Mouse (Mus musculus) limb, embryonic 15.5 days (tissue): Measurements from ENCODE around the gene Ptpn12. TPM values are rescaled to one million over a fixed set of nuclear protein-coding genes. Genes with fewer than 3 reads are reported as not detected.
"Not testable (repeated sequence)": the region's sequence is repeated elsewhere in the genome, so short reads cannot be mapped to it uniquely, and the experiment has no call there.

Experiments used
- ATAC-seq: fragments of 200-750 bp; cut with Nextera tagmentation; 2 replicates; pipeline ENCODE4 v1.8.0; 2017; ENCODE audit warnings: low read depth, moderate TSS enrichment; ENCODE audit not compliant: insufficient number of reproducible peaks, low FRiP score, low TSS enrichment
- H3K27ac ChIP-seq: fragments of 300-500 bp; sonication (generic); 2 replicates; pipeline ENCODE4 v1.5.1; 2015; ENCODE audit warnings: moderate library complexity, mild to moderate bottlenecking, inconsistent platforms
- H3K27me3 ChIP-seq: fragments of 300-500 bp; sonication (generic); 2 replicates; pipeline ENCODE4 v1.6.1; 2015; ENCODE audit warnings: inconsistent platforms
- H3K36me3 ChIP-seq: fragments of 300-500 bp; sonication (generic); 2 replicates; pipeline ENCODE4 v1.6.1; 2015; ENCODE audit warnings: inconsistent platforms
- H3K4me1 ChIP-seq: fragments of 300-500 bp; sonication (generic); 2 replicates; pipeline ENCODE4 v1.6.1; 2015; ENCODE audit warnings: inconsistent platforms
- H3K4me2 ChIP-seq: fragments of 300-500 bp; sonication (generic); 2 replicates; pipeline ENCODE4 v1.6.1; 2015; ENCODE audit warnings: mild to moderate bottlenecking, inconsistent platforms
- H3K4me3 ChIP-seq: fragments of 300-500 bp; sonication (generic); 2 replicates; pipeline ENCODE4 v1.5.1; 2015; ENCODE audit warnings: mild to moderate bottlenecking, inconsistent platforms
- H3K9ac ChIP-seq: fragments of 300-500 bp; sonication (generic); 2 replicates; pipeline ENCODE4 v1.6.1; 2015; ENCODE audit warnings: inconsistent platforms
- H3K9me3 ChIP-seq: fragments of 300-500 bp; sonication (generic); 2 replicates; pipeline ENCODE4 v1.6.1; 2016; ENCODE audit warnings: inconsistent platforms
- WGBS: fragments of 180-500 bp; shearing (Covaris S2); methylation state at CpG from one replicate; pipeline ENCODE4 v1.1.7; 2015; 5-methylcytosine and 5-hydroxymethylcytosine counted together
- polyA plus RNA-seq: library from polyadenylated mRNA; unstranded; fragments of >200 nt; fragmentation: Nextera tagmentation; extraction: Ambion mirVana; gene quantifications from 2 replicates; pipeline ENCODE4 v1.2.1, GENCODE M21; 2015

Ptpn12 gene
- polyA plus RNA-seq, 1 experiment from 2014 or later, result 21.8 TPM

DNA sequence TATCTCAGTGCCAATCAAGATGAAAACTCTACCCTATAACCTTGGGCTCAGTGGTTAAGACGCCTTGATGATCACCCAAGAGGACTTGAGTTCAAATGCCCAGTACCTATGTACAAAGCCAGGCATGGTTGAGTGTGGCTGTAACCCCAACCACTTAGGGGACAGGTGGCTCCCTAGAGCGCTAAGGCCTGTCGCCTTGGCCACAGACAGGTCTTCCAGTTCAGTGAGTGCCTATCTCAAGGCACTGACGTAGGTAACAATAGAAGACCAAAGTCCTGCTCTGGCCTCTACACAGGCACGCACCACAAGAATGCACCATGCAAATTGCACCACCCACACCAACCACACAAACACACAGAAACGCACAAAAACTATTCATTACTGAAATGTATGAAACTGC lies 108.8 kb downstream of the Ptpn12 start:
- Histone ChIP-seq H3K4me1 (peaks cover 17% of the 10 kb centered on the region), H3K4me3 (no peak overlapping the region), H3K27me3 (no peaks in the 10 kb centered on the region), H3K9me3 (no peaks in the 10 kb centered on the region), H3K9ac (no peak overlapping the region), H3K4me2 (no peak overlapping the region), H3K36me3 (no peaks in the 10 kb centered on the region), H3K27ac (no peak overlapping the region)
- 94% methylated on average over 6 of the region's 6 CpGs for WGBS
- no peak for ATAC-seq

DNA sequence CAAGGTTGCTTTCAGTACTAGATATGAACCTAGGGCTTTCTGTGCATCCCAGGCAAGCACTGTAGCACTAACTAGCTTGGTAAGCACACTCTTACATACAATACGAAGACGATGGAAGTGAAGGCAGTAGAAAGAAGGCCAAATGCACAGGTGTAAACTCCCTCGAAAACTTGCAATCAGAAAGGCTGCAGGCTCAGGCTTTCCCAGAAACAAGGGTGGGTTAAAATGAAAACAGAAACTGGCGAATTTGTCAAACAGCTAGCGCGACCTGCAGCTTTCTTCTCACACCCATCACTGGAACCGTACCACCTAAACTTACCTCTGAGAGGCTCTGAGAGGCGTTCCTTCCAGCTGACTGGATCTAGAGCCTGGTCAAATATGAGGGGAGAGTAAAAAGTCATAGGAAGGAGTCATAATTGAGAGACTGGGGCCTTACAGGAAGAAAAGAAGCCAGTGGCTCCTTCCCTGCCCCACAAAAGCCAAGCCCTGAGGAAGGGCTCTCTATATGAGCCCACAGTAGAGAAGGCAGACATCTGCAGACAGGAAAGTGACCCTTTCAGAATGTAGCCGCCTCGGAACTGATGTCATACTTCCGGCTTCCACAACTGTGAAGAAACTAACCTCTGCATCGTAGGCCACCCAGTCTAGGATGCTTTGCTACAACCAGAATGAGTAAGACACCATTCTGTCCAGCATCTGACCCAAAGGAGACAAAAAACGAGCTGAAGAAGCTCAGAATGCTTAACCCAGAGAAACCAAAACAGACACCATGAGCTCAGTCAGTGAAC lies 110.6 kb downstream of the Ptpn12 start:
- Histone ChIP-seq H3K4me3 (no peak overlapping the region), H3K27me3 (no peaks in the 10 kb centered on the region), H3K9ac (no peak overlapping the region), H3K4me1 (peaks cover 16% of the 10 kb centered on the region), H3K27ac (peak overlapping the region; percentile 38; the same call in 1 of the 2 replicates), H3K4me2 (no peak overlapping the region), H3K9me3 (no peaks in the 10 kb centered on the region), H3K36me3 (no peaks in the 10 kb centered on the region)
- ATAC-seq, result no peak
- 68% methylated on average over 13 of the region's 13 CpGs for WGBS

GRCm38 (mm10) chr5:20943791-20944190 lies 111.9 kb downstream of the Ptpn12 start:
- not testable (repeated sequence) for H3K4me1 ChIP-seq, H3K4me2 ChIP-seq, H3K27ac ChIP-seq, H3K9ac ChIP-seq, H3K9me3 ChIP-seq, H3K4me3 ChIP-seq, ATAC-seq, H3K27me3 ChIP-seq, H3K36me3 ChIP-seq
- 77% methylated on average over 4 of the region's 4 CpGs for WGBS

DNA sequence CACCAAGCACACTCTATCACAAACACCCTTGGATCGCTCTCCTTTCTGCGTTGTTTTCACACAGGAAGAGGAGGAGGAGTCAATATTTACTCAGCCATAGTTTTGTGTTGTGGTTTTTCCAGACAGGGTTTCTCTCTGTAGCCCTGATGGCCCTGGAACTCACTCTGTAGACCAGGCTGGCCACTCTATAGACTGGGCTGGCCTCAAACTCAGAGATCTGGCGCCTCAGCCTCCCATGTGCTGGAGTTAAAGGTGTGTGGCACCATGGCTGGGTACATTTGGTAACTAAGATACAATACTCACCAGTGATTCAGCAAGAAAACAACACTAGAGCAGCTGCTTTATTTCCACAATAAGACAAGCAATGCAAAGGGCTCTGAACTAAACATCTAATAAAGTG lies 113.2 kb downstream of the Ptpn12 start:
- H3K9ac ChIP-seq, result no peak overlapping the region
- H3K27ac ChIP-seq, result no peak overlapping the region
- 94% methylated on average over 3 of the region's 3 CpGs for WGBS
- H3K4me1 ChIP-seq, result peaks cover 8% of the 10 kb centered on the region
- no peaks in the 10 kb centered on the region for H3K27me3 ChIP-seq
- H3K9me3 ChIP-seq, result no peaks in the 10 kb centered on the region
- H3K36me3 ChIP-seq, result no peaks in the 10 kb centered on the region
- no peak overlapping the region for H3K4me3 ChIP-seq
- no peak for ATAC-seq
- no peak overlapping the region for H3K4me2 ChIP-seq

- 33% methylated on average over 5 of the region's 5 CpGs for WGBS
- ATAC-seq, result no peak
- H3K4me3 ChIP-seq, result no peak overlapping the region
- H3K27ac ChIP-seq, result no peak overlapping the region
- H3K9me3 ChIP-seq, result no peaks in the 10 kb centered on the region
- H3K4me1 ChIP-seq, result peaks cover 8% of the 10 kb centered on the region
- H3K27me3 ChIP-seq, result no peaks in the 10 kb centered on the region
- H3K36me3 ChIP-seq, result no peaks in the 10 kb centered on the region
- no peak overlapping the region for H3K9ac ChIP-seq
- H3K4me2 ChIP-seq, result no peak overlapping the region
Observed at GRCm38 (mm10) chr5:20941205-20941604, 114.5 kb downstream of the Ptpn12 start.

GRCm38 (mm10) chr5:20940696-20941095 lies 115.0 kb downstream of the Ptpn12 start:
- no peak overlapping the region for H3K9ac ChIP-seq
- H3K4me2 ChIP-seq, result no peak overlapping the region
- no peak overlapping the region for H3K27ac ChIP-seq
- peaks cover 8% of the 10 kb centered on the region for H3K4me1 ChIP-seq
- H3K9me3 ChIP-seq, result no peaks in the 10 kb centered on the region
- H3K27me3 ChIP-seq, result no peaks in the 10 kb centered on the region
- WGBS, result 72% methylated on average over 4 of the region's 4 CpGs
- H3K36me3 ChIP-seq, result no peaks in the 10 kb centered on the region
- no peak overlapping the region for H3K4me3 ChIP-seq
- ATAC-seq, result no peak

DNA sequence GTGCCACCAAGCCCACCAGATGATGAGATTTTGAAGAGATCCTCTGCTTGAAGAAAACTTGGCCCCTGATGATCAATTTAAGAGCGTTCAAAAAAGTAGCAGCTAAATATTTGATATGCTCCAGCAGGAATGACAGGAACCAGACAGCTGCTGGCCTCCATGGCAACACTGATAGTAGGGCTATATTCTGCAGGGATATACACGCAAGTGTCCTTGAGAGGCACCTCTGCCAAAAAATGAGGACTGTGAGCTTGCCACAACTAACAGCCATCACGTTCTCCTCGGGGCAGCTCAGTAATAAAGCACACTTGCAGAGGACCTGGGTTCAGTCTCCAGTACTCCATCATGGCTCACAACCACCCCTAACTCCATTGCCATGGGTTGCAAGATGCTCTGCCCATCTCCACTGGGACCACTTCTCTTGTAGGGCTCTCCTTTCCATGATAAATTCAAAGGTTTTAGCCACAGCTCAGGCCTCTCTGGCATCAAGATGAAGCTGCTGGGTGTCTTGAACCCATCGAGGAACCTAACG lies 115.6 kb downstream of the Ptpn12 start:
- ATAC-seq, result no peak
- Histone ChIP-seq H3K4me2 (no peak overlapping the region), H3K4me1 (peaks cover 3% of the 10 kb centered on the region), H3K36me3 (no peaks in the 10 kb centered on the region), H3K4me3 (no peak overlapping the region), H3K27ac (no peak overlapping the region), H3K27me3 (no peaks in the 10 kb centered on the region), H3K9ac (no peak overlapping the region), H3K9me3 (no peaks in the 10 kb centered on the region)
- 89% methylated on average over 6 of the region's 6 CpGs for WGBS

DNA sequence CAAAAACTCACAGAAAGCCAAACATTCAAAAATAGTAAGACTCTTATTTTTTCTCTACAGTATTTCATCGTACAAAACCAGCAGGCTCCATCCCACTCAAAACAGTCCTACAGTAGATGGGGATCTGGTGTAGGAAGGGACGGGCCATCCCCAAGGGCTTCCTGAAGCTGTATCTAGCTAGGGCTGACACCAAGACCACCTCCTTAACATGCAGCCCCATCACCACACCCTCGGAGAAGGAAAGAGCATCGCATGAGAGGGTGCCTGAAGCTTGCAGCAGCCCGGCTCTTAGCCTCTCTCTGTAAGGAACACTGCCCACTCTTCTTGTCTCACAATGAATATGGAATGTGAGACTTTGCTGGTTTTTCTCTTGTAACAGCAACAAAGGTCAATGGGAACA lies 117.2 kb downstream of the Ptpn12 start:
- Histone ChIP-seq H3K4me1 (no peaks in the 10 kb centered on the region), H3K36me3 (no peaks in the 10 kb centered on the region), H3K27ac (no peak overlapping the region), H3K4me3 (no peak overlapping the region), H3K27me3 (no peaks in the 10 kb centered on the region), H3K9ac (no peak overlapping the region), H3K4me2 (no peak overlapping the region), H3K9me3 (no peaks in the 10 kb centered on the region)
- no peak for ATAC-seq
- WGBS, result 85% methylated on average over 5 of the region's 5 CpGs

Other genes with a start within 250 kb of the Ptpn12 start
- 14.2 and 15.4 TPM in 2 replicates for gene Phtf2, start 173.8 kb downstream of the Ptpn12 start, polyA plus RNA-seq
- gene Tmem60, start 173.7 kb downstream of the Ptpn12 start, polyA plus RNA-seq, result 43.3 and 46.2 TPM in 2 replicates
- gene Rsbn1l, start 99.5 kb downstream of the Ptpn12 start, polyA plus RNA-seq, result 2.8 and 5.0 TPM in 2 replicates
- gene Gsap, start 130.3 kb upstream of the Ptpn12 start, polyA plus RNA-seq, result 2.8 TPM in 2 replicates